Mouse (Mus musculus) embryonic facial prominence, embryonic 15.5 days (tissue): ENCODE results near the gene Itprip. TPM values are rescaled to one million over a fixed set of nuclear protein-coding genes. Genes with fewer than 3 reads are reported as not detected.

Experiments
- ATAC-seq: fragments of 200-750 bp; cut with Nextera tagmentation; 2 replicates; pipeline ENCODE4 v1.8.0; 2017; ENCODE audit warnings: low read depth, moderate TSS enrichment; ENCODE audit not compliant: insufficient number of reproducible peaks, low FRiP score, low TSS enrichment
- H3K27ac ChIP-seq: fragments of 300-500 bp; sonication (generic); replicated peaks from 2 replicates; pipeline ENCODE4 v1.5.1; 2015; ENCODE audit warnings: mild to moderate bottlenecking, inconsistent platforms
- H3K27me3 ChIP-seq: fragments of 300-500 bp; sonication (generic); 2 replicates; pipeline ENCODE4 v1.6.1; 2015; ENCODE audit warnings: inconsistent platforms
- H3K36me3 ChIP-seq: fragments of 300-500 bp; sonication (generic); 2 replicates; pipeline ENCODE4 v1.6.1; 2015; ENCODE audit warnings: mild to moderate bottlenecking, inconsistent platforms
- H3K4me1 ChIP-seq: fragments of 300-500 bp; sonication (generic); 2 replicates; pipeline ENCODE4 v1.6.1; 2015; ENCODE audit warnings: inconsistent platforms
- H3K4me2 ChIP-seq: fragments of 300-500 bp; sonication (generic); replicated peaks from 2 replicates; pipeline ENCODE4 v1.6.1; 2015; ENCODE audit warnings: mild to moderate bottlenecking, inconsistent platforms
- H3K4me3 ChIP-seq: fragments of 300-500 bp; sonication (generic); replicated peaks from 2 replicates; pipeline ENCODE4 v1.5.1; 2015; ENCODE audit warnings: mild to moderate bottlenecking, inconsistent platforms
- H3K9ac ChIP-seq: fragments of 300-500 bp; sonication (generic); 2 replicates; pipeline ENCODE4 v1.6.1; 2015; ENCODE audit warnings: inconsistent platforms
- H3K9me3 ChIP-seq: fragments of 300-500 bp; sonication (generic); replicated peaks from 2 replicates; pipeline ENCODE4 v1.6.1; 2016; ENCODE audit warnings: inconsistent platforms
- WGBS: fragments of 180-500 bp; shearing (Covaris S2); methylation state at CpG from one replicate; pipeline ENCODE4 v1.1.7; 2015; 5-methylcytosine and 5-hydroxymethylcytosine counted together
- polyA plus RNA-seq: library from polyadenylated mRNA; unstranded; fragments of >200 nt; fragmentation: Nextera tagmentation; extraction: Ambion mirVana; gene quantifications from 2 replicates; pipeline ENCODE4 v1.2.1, GENCODE M21; 2015

Itprip gene
- polyA plus RNA-seq, 1 experiment from 2014 or later, result 20.6 TPM

GRCm38 (mm10) chr19:47900558-47900957, 18.5 kb downstream of the Itprip start:
- no peak for ATAC-seq
- Histone ChIP-seq H3K27me3 (no peaks in the 10 kb centered on the region), H3K27ac (peak overlapping the region; percentile 58), H3K36me3 (peaks cover 26% of the 10 kb centered on the region), H3K9me3 (no peaks in the 10 kb centered on the region), H3K9ac (no peak overlapping the region), H3K4me3 (no peak overlapping the region), H3K4me2 (no peak overlapping the region), H3K4me1 (peaks cover 45% of the 10 kb centered on the region)
- 68% methylated on average over 10 of the region's 10 CpGs for WGBS

GRCm38 (mm10) chr19:47900012-47900411, 19.1 kb downstream of the Itprip start:
- no peak for ATAC-seq
- Histone ChIP-seq H3K4me3 (no peak overlapping the region), H3K4me1 (peaks cover 40% of the 10 kb centered on the region), H3K9me3 (no peaks in the 10 kb centered on the region), H3K36me3 (peaks cover 32% of the 10 kb centered on the region), H3K9ac (no peak overlapping the region), H3K4me2 (no peak overlapping the region), H3K27me3 (no peaks in the 10 kb centered on the region), H3K27ac (peak overlapping the region; percentile 58)
- 63% methylated on average over 6 of the region's 6 CpGs for WGBS

GRCm38 (mm10) chr19:47898472-47899079, 20.5 kb downstream of the Itprip start:
- H3K36me3 ChIP-seq, result peaks cover 44% of the 10 kb centered on the region
- no peak overlapping the region for H3K4me3 ChIP-seq
- H3K9ac ChIP-seq, result no peak overlapping the region
- peaks cover 35% of the 10 kb centered on the region for H3K4me1 ChIP-seq
- H3K4me2 ChIP-seq, result no peak overlapping the region
- no peaks in the 10 kb centered on the region for H3K9me3 ChIP-seq
- ATAC-seq, result no peak
- no peak overlapping the region for H3K27ac ChIP-seq
- H3K27me3 ChIP-seq, result no peaks in the 10 kb centered on the region
- WGBS, result 85% methylated on average over 8 of the region's 8 CpGs

- H3K4me1 ChIP-seq, result peaks cover 11% of the 10 kb centered on the region
- no peak overlapping the region for H3K4me3 ChIP-seq
- peaks cover 46% of the 10 kb centered on the region for H3K36me3 ChIP-seq
- 90% methylated on average over 6 of the region's 6 CpGs for WGBS
- no peak overlapping the region for H3K27ac ChIP-seq
- H3K4me2 ChIP-seq, result no peak overlapping the region
- no peak overlapping the region for H3K9ac ChIP-seq
- ATAC-seq, result no peak
- H3K27me3 ChIP-seq, result no peaks in the 10 kb centered on the region
- H3K9me3 ChIP-seq, result no peaks in the 10 kb centered on the region
These were observed 26.0 kb downstream of the Itprip start for GRCm38 (mm10) chr19:47893092-47893491.

- peaks cover 11% of the 10 kb centered on the region for H3K4me1 ChIP-seq
- no peaks in the 10 kb centered on the region; the same call in 1 of the 2 replicates for H3K27me3 ChIP-seq
- no peak for ATAC-seq
- no peak overlapping the region for H3K9ac ChIP-seq
- no peak overlapping the region for H3K4me3 ChIP-seq
- H3K9me3 ChIP-seq, result no peaks in the 10 kb centered on the region
- peaks cover 34% of the 10 kb centered on the region for H3K36me3 ChIP-seq
- WGBS, result 80% methylated on average over 11 of the region's 11 CpGs
- H3K27ac ChIP-seq, result no peak overlapping the region
- no peak overlapping the region for H3K4me2 ChIP-seq
These were observed 27.4 kb downstream of the Itprip start for GRCm38 (mm10) chr19:47891562-47892312.

GRCm38 (mm10) chr19:47890489-47891130, 28.5 kb downstream of the Itprip start:
- Histone ChIP-seq H3K27ac (no peak overlapping the region; the same call in 1 of the 2 replicates), H3K4me3 (no peak overlapping the region), H3K9me3 (no peaks in the 10 kb centered on the region), H3K27me3 (no peaks in the 10 kb centered on the region; the same call in 1 of the 2 replicates), H3K4me1 (peaks cover 11% of the 10 kb centered on the region), H3K9ac (no peak overlapping the region), H3K4me2 (no peak overlapping the region), H3K36me3 (peaks cover 23% of the 10 kb centered on the region)
- WGBS, result 54% methylated on average over 10 of the region's 10 CpGs
- no peak for ATAC-seq

- H3K36me3 ChIP-seq, result no peaks in the 10 kb centered on the region
- 90% methylated on average over 8 of the region's 8 CpGs for WGBS
- H3K4me3 ChIP-seq, result no peak overlapping the region
- H3K4me2 ChIP-seq, result no peak overlapping the region
- ATAC-seq, result no peak
- no peaks in the 10 kb centered on the region for H3K9me3 ChIP-seq
- H3K27me3 ChIP-seq, result no peaks in the 10 kb centered on the region; the same call in 1 of the 2 replicates
- no peak overlapping the region for H3K27ac ChIP-seq
- no peak overlapping the region for H3K9ac ChIP-seq
- H3K4me1 ChIP-seq, result peaks cover 11% of the 10 kb centered on the region
These were observed 31.1 kb downstream of the Itprip start for GRCm38 (mm10) chr19:47888037-47888436.

GRCm38 (mm10) chr19:47887417-47887816, 31.7 kb downstream of the Itprip start:
- ATAC-seq, result no peak
- Histone ChIP-seq H3K4me1 (peaks cover 16% of the 10 kb centered on the region), H3K9me3 (no peaks in the 10 kb centered on the region), H3K9ac (no peak overlapping the region), H3K27ac (no peak overlapping the region), H3K4me3 (no peak overlapping the region), H3K36me3 (no peaks in the 10 kb centered on the region), H3K4me2 (no peak overlapping the region), H3K27me3 (no peaks in the 10 kb centered on the region; the same call in 1 of the 2 replicates)
- WGBS, result 78% methylated on average over 10 of the region's 10 CpGs

- Histone ChIP-seq H3K4me2 (no peak overlapping the region), H3K27ac (no peak overlapping the region), H3K36me3 (no peaks in the 10 kb centered on the region), H3K27me3 (no peaks in the 10 kb centered on the region; the same call in 1 of the 2 replicates), H3K4me3 (no peak overlapping the region), H3K4me1 (peaks cover 13% of the 10 kb centered on the region), H3K9ac (no peak overlapping the region), H3K9me3 (no peaks in the 10 kb centered on the region)
- ATAC-seq, result no peak
- 69% methylated on average over 7 of the region's 7 CpGs for WGBS
These were observed 32.5 kb downstream of the Itprip start for GRCm38 (mm10) chr19:47886617-47887016.

GRCm38 (mm10) chr19:47885886-47886285, 33.2 kb downstream of the Itprip start:
- no peak for ATAC-seq
- Histone ChIP-seq H3K4me3 (no peak overlapping the region), H3K36me3 (no peaks in the 10 kb centered on the region), H3K4me2 (no peak overlapping the region), H3K4me1 (peaks cover 6% of the 10 kb centered on the region), H3K9ac (no peak overlapping the region), H3K27ac (no peak overlapping the region), H3K27me3 (no peaks in the 10 kb centered on the region; the same call in 1 of the 2 replicates), H3K9me3 (no peaks in the 10 kb centered on the region)
- 78% methylated on average over 11 of the region's 11 CpGs for WGBS

GRCm38 (mm10) chr19:47885191-47885743, 33.8 kb downstream of the Itprip start:
- Histone ChIP-seq H3K4me1 (peaks cover 6% of the 10 kb centered on the region; the same call in 1 of the 2 replicates), H3K27me3 (no peaks in the 10 kb centered on the region; the same call in 1 of the 2 replicates), H3K9ac (no peak overlapping the region), H3K27ac (no peak overlapping the region), H3K9me3 (no peaks in the 10 kb centered on the region), H3K4me3 (no peak overlapping the region), H3K4me2 (no peak overlapping the region), H3K36me3 (no peaks in the 10 kb centered on the region)
- 55% methylated on average over 7 of the region's 7 CpGs for WGBS
- no peak for ATAC-seq
